Mouse (Mus musculus) fat pad, adult 2 months (tissue): ENCODE results near the gene Elob.

ENCODE experiments used
- DNase-seq: peaks from one replicate; pipeline ENCODE4 v3.0.0-alpha.2; 2011; ENCODE audit warnings: low read depth, low spot score; ENCODE audit errors: extremely low read depth

Gene Elob

GRCm38 (mm10) chr17:23785561-23786471 is 43.1 kb downstream of the Elob start, which contains the start of gene Flywch2:
Flywch2 (minus strand) TSS chr17:23786081.
- DNase-seq: no peak

GRCm38 (mm10) chr17:23783352-23783751 is 45.6 kb downstream of the Elob start:
- no peak for DNase-seq

GRCm38 (mm10) chr17:23778447-23778846 is 50.5 kb downstream of the Elob start:
- no peak for DNase-seq

- no peak for DNase-seq
These were observed 51.8 kb downstream of the Elob start for GRCm38 (mm10) chr17:23777141-23777540.

GRCm38 (mm10) chr17:23776216-23776615 is 52.7 kb downstream of the Elob start:
- no peak for DNase-seq
